Mouse (Mus musculus) small intestine, adult 2 months (tissue): ENCODE data around the gene Ear1. TPM values are rescaled to one million over a fixed set of nuclear protein-coding genes. Genes with fewer than 3 reads are reported as not detected.
"Not testable (repeated sequence)": the region's sequence is repeated elsewhere in the genome, so short reads cannot be mapped to it uniquely, and the experiment has no call there.

ENCODE experiments used
- H3K27ac ChIP-seq: fragments of 200-500 bp; 2 replicates; pipeline ENCODE4 v1.5.1; 2012; ENCODE audit warnings: low read depth, low read length, control low read depth, inconsistent platforms; ENCODE audit not compliant: insufficient read depth
- H3K27me3 ChIP-seq: fragments of 200-500 bp; 2 replicates; pipeline ENCODE4 v1.6.1; 2012; ENCODE audit warnings: mild to moderate bottlenecking, moderate library complexity, low read length, inconsistent platforms; ENCODE audit not compliant: control insufficient read depth, insufficient read depth
- H3K36me3 ChIP-seq: fragments of 200-500 bp; 2 replicates; pipeline ENCODE4 v1.6.1; 2012; ENCODE audit warnings: mild to moderate bottlenecking, low read length, control low read depth, inconsistent platforms; ENCODE audit not compliant: control insufficient read depth, insufficient read depth
- H3K4me1 ChIP-seq: fragments of 200-500 bp; 2 replicates; pipeline ENCODE4 v1.6.1; 2012; ENCODE audit warnings: low read length, inconsistent platforms, mixed read lengths; ENCODE audit not compliant: control insufficient read depth, insufficient read depth, insufficient read length
- H3K4me3 ChIP-seq: fragments of 200-500 bp; 2 replicates; pipeline ENCODE4 v1.5.1; 2012; ENCODE audit warnings: low read depth, mild to moderate bottlenecking, control low read depth, inconsistent platforms, low read length, moderate library complexity
- CTCF ChIP-seq: fragments of 200-500 bp; IDR thresholded peaks from 2 replicates; pipeline ENCODE4 v1.5.1; 2012; ENCODE audit warnings: low read depth, mild to moderate bottlenecking, control low read depth, inconsistent platforms, low read length, moderate library complexity, mixed read lengths; ENCODE audit not compliant: insufficient replicate concordance, insufficient read length; ENCODE audit errors: extremely low read depth
- WGBS: fragments of 180-500 bp; shearing (Covaris S2); methylation state at CpG from one replicate; pipeline ENCODE4 v1.1.7; 2018; 5-methylcytosine and 5-hydroxymethylcytosine counted together
- polyA plus RNA-seq: library from polyadenylated mRNA; depleted of rRNA; stranded (reverse); fragments of >200 nt; gene quantifications from 2 replicates; pipeline ENCODE4 v1.2.3, GENCODE M21; 2012; rRNA removed

Gene Ear1
- polyA plus RNA-seq: not detected in 2 replicates

DNA sequence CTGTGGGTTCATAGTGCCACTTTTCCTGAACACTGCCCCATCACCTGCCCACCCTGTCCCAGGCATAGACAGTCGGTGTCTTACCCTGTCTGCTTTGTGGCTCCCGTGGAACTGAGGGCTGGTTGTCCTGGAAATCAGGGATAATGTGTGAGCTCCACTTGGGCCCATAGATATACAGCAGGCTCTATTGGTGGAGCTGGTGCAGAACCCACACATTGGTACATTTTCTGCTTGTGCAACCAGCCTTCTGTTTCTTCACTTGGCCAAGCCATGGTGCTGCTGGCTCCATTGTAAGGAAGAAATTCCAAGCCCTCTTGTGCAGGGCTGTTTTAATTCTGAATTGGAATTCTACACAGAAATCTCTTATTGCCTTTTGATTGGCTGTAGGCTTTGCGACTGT is at the start of gene Ear1:
Gene Ear1, minus strand, starts transcription at position 101 of the 400 bp plus-strand sequence.
- H3K4me3 ChIP-seq, H3K27me3 ChIP-seq, H3K4me1 ChIP-seq, H3K27ac ChIP-seq, H3K36me3 ChIP-seq: not testable (repeated sequence)
- 82% methylated on average over 3 of the region's 3 CpGs for WGBS

DNA sequence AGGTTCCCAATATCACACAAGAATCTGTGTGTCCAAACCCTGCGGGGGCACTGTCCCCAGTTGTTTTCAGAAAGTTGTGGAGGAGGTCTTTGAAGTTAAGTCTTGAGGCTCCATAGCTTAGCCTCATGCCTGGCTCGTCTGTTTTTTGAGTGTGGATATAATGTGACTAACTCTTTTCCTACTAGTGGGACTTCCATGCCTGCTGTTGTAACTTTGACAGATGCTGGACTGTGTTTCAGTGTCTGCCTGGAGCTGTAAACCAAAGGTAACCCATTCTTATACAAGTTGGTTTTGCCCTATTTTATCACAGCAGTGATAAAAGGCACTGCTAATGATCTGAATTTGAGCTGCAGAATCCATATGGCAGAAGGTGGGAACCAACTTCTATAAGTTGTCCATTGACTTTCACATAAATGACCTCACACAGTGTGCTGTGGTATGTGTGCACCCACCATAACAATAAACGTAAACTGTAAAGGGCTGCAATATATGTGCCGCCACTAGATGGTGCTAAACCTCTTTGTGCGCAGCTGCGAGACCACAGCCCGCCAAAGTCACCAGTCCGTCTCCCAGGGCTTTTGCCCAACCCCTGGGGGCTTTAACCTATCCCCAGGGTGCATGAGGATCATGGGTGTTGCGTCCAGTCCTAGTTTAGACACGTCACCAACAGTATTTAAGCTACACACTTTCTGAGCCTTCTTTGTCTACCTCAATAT is 49.5 kb upstream of the Ear1 start, which contains the start of gene Gm8113:
Gene Gm8113, plus strand, starts transcription at position 703 of the 716 bp plus-strand sequence.
- H3K4me1 ChIP-seq, H3K27ac ChIP-seq, H3K27me3 ChIP-seq, H3K36me3 ChIP-seq: not testable (repeated sequence)
- TF ChIP-seq CTCF: peak; percentile 65; the same call in 1 of the 2 replicates
- H3K4me3 ChIP-seq: peak within 1 kb of the TSS; percentile 70
- WGBS: 9% methylated on average over 10 of the region's 10 CpGs

- H3K4me3 ChIP-seq, H3K27me3 ChIP-seq, H3K36me3 ChIP-seq, H3K4me1 ChIP-seq, H3K27ac ChIP-seq: not testable (repeated sequence)
- 83% methylated on average over 3 of the region's 3 CpGs for WGBS
Measured at GRCm38 (mm10) chr14:43923459-43923858, 48.1 kb upstream of the Ear1 start, which contains the start of gene Ear10. Ear10 (minus strand) TSS chr14:43923559.

GRCm38 (mm10) chr14:43918214-43918613 is 42.9 kb upstream of the Ear1 start:
- not testable (repeated sequence) for H3K27ac ChIP-seq, H3K4me3 ChIP-seq, H3K36me3 ChIP-seq, H3K4me1 ChIP-seq, H3K27me3 ChIP-seq

DNA sequence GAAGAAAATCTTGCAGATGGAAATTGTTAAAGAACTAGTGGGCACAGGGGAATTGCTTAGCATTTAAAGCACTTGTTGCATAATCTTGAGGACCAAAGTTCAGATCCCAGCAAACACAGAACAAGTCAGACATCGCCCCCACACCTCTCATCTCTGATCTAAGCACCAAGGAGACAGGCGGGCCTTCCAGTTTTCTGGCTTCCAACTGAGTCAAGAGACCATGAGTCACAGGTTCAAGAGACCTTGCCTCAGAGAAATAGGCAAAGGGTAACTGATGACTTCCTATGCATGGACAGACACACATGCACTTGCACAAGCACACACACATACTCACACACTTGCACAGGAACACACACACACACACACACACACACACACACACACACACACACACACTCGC is 23.3 kb upstream of the Ear1 start:
- not testable (repeated sequence) for H3K36me3 ChIP-seq, H3K27ac ChIP-seq, H3K27me3 ChIP-seq, H3K4me1 ChIP-seq, H3K4me3 ChIP-seq
- WGBS: 53% methylated on average over 3 of the region's 3 CpGs

DNA sequence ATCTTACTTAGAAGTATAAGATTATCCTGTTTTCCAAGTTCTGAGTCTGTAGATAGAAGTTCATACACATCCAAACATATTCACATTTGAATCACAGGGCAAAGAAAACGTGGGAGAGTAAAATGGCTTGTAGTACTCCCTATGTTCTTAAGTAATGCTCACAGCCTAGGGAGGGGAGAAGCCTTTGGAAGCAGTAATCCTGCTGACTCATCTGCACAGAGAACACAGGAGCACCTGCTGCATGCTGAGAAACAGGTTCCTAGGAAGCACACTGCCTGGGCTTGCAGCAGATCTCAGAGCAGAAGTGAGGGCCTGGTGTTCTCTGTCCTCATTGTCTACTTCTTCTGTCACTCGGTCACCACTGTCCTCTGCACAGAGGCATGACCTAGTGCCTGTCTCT is 20.0 kb upstream of the Ear1 start:
- not testable (repeated sequence) for H3K4me3 ChIP-seq, H3K27ac ChIP-seq, H3K4me1 ChIP-seq, H3K27me3 ChIP-seq, H3K36me3 ChIP-seq
- WGBS: 32% methylated on average over 1 of the region's 2 CpGs

GRCm38 (mm10) chr14:43891288-43891687 is 16.0 kb upstream of the Ear1 start:
- not testable (repeated sequence) for H3K36me3 ChIP-seq, H3K4me3 ChIP-seq, H3K4me1 ChIP-seq, H3K27me3 ChIP-seq, H3K27ac ChIP-seq
- WGBS: 95% methylated on average over 1 of the region's 1 CpGs

GRCm38 (mm10) chr14:43886235-43886634 is 10.9 kb upstream of the Ear1 start:
- not testable (repeated sequence) for H3K4me3 ChIP-seq, H3K36me3 ChIP-seq, H3K27ac ChIP-seq, H3K4me1 ChIP-seq, H3K27me3 ChIP-seq
- WGBS: 37% methylated on average over 1 of the region's 1 CpGs

DNA sequence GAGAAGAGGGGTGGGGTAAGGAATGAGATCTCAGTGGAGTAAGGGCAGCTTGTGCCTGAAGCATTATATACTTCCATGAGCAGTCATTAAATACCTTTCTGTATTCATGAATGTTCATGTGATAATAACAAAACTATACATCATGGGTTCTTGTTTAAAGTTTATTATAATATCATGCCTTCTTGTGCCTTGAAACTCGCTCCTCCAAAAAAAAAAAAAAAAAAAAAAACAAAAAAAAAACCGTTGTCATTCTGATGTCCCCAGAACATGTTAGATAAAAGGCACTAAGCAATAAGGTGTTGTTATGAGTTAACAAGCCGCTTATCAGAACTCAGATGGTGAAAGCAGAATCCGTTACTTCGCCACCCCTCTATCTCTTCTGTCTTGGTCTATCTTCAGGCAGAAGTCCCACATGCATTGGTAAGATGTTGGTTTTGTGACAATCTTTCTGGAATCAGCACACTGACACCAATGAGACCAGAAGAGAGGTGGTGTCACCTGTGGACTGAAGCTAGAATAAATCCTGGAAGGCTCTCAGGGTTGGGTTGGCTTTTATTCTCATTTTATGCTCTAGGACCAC is 4.7 kb upstream of the Ear1 start:
- WGBS: 74% methylated on average over 5 of the region's 5 CpGs
- not testable (repeated sequence) for H3K27ac ChIP-seq, H3K4me3 ChIP-seq, H3K4me1 ChIP-seq, H3K27me3 ChIP-seq, H3K36me3 ChIP-seq

DNA sequence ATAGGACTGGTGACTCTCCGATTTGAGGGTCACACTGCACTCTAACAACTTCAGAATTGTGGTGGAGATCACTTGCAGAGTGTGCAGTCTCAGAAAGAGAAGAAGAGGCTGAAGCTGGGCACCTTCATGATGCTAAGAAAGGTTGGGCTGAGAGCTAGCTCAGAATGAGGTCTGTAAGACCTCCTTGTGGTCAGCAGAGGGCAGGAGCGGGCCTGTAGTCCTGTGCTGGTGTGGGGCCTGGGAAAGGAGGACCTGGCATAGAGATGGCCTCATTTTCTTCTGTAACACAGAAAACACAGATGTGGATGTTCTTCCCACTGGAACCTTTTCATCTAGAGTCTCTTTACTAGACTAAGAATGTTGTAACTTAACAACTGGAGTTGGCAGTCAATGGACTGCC is 2.5 kb upstream of the Ear1 start:
- not testable (repeated sequence) for H3K36me3 ChIP-seq, H3K27ac ChIP-seq, H3K4me3 ChIP-seq, H3K27me3 ChIP-seq, H3K4me1 ChIP-seq
- 48% methylated on average over 1 of the region's 2 CpGs for WGBS

- H3K4me1 ChIP-seq, H3K27me3 ChIP-seq, H3K36me3 ChIP-seq, H3K4me3 ChIP-seq, H3K27ac ChIP-seq: not testable (repeated sequence)
- 82% methylated on average over 3 of the region's 3 CpGs for WGBS
Measured at GRCm38 (mm10) chr14:43874862-43875261, 455 bp downstream of the Ear1 start.
